Mouse (Mus musculus) bone marrow macrophage, adult 2 months (primary cell): ENCODE results near the gene Gas2l1.

ENCODE experiments used
- CTCF ChIP-seq: IDR thresholded peaks from 2 replicates; pipeline ENCODE4 v1.5.1; 2012; ENCODE audit warnings: low read depth, mild to moderate bottlenecking, low read length, moderate library complexity
- POLR2A ChIP-seq: IDR thresholded peaks from 2 replicates; pipeline ENCODE4 v1.6.1; 2012; ENCODE audit warnings: mild to moderate bottlenecking, low read depth, low read length, borderline replicate concordance

DNA sequence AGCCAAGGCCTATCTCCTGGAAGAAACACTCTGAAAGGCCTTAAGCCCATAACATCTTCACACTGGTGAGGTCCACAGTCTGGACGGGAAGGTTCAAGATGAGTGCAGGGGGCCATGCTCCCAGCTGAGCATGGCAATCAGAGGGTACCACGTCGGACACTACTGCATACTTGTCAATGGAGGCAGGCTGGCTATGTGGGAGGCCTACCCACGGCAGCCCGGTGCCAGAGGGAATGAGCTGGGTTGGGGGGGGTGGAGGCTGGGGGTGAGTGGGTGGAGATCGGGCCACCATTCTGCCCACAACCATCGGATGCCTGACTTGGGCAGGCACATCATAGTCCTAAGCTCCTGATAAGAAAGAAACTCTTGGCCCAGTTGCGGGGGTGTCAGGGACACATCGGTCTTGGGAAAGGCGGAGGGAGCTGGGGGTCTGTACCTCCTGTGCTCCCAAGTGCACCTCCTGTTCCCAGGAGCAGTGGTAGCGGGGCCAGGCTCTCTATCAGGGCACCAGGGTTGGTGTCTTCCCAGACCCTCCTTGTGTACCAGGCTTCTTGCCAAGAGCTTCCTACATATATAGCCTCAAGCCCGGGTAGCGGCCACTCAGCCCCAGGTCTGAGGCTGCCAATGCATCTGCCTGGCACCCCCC lies 2.1 kb downstream of the Gas2l1 start:
- TF ChIP-seq CTCF: no peak
- no peak for TF ChIP-seq POLR2A
